Mouse (Mus musculus): ENCODE measurements around the gene Emc9. TPM values are rescaled to one million over a fixed set of nuclear protein-coding genes. Genes with fewer than 3 reads are reported as not detected.

Gene Emc9
- 56.3 and 58.2 TPM in 2 replicates for polyA plus RNA-seq (2012; rRNA removed)

DNA sequence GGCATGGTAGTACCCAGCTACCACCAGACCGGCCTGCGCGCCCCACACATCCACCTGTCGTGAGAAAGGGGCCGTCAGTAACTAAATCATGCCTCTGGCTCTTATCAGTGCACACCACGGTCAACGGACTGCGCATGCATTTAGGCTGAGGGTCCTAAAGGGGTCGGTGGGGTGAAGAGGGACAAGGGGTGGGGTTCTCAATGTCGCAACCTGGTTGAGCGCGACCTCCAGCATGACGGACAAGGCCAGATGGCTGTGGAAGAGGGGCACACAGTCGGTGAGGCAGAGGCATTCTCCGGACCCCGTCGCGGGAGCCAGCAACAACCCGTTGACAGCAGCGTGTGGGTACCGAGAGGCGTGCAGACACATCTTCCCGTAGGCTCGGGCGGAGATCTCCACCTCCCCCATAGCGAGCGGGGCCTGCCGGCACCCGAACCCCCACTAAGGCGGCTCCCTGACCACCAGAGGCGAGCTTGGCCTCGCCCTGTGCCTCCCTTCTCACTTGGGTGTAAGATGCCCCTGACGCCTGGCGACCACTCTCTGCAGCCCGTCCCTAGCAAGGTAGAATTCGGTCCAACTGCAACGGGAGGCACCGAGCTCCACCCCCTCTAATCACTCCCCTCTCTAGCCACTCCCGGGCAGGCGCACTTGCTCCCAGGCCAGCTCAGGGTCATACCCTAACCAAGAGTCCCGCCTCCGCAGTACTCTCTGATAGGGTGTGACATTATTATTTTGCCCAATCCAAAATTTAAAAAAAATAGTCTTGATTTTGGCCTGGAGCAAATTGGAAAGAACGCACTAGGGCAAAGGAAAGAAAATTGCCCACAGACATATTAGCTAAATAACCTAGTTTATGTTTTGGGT lies at the start of gene Emc9:
Emc9 (minus strand) TSS at position 601 of the 864 bp plus-strand sequence.
- DNase-seq (ENCODE audit: extremely low spot score in 1 of 2, low spot score in 1 of 2): peak in 1 of 2 experiments; percentile 71

DNA sequence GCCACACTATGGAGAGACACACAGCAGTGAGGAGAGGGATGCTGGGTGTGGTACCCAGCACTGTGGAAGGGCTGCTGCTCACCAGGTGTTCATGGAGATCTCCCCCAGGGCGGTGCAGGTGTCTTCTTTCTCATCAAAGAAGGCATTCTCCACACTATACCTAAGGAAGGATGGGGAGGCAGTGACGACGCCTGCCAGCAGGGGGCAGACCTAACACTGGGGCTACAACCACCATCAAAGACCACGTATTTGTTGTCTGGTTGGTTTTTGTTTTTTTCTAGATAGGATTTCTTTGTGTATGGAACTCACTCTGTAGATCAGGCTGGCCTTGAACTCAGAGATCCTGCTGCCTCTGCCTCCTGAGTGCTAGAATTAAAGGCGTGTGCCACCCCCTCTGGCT lies 44.2 kb upstream of the Emc9 start:
- peak in 1 of 2 experiments; percentile 54 for DNase-seq (ENCODE audit: extremely low spot score in 1 of 2, low spot score in 1 of 2)

DNA sequence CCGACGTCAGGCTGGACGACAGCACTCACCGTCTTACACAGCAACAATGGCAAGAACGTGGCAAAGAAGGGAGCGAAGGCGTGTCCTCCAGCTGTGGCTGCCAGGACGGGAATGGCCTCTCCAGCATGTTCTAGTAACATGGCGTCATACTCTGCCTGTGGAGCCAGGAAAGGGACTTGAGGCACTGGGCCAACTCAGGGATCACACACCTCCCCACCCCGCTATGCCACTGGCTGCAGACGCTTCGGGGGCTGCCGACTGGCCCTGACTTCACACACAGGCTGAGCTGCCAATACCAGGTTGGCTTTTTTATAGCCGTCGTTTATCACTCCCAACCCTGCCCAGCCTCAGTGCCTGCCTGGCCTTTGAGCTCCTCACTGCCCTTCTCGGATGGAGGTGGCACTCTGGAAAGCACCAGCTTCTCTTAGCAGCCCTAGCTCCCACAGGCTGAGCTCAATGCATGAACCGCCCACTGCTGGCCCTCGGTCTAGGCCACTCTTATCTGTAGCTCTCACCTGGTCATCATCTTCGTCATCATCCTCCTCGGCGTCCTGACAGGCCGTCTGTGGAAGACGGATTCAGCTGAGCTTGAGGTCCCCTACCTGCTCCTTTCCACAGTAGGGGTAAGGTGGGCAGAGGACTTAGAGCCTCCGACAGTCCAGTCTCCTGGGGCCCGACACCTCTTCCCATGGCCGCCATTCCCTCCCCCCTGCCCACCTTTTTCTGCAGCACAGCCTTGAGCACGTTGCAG lies 43.1 kb upstream of the Emc9 start:
- no peak for DNase-seq (ENCODE audit: extremely low spot score in 1 of 2, low spot score in 1 of 2)

DNA sequence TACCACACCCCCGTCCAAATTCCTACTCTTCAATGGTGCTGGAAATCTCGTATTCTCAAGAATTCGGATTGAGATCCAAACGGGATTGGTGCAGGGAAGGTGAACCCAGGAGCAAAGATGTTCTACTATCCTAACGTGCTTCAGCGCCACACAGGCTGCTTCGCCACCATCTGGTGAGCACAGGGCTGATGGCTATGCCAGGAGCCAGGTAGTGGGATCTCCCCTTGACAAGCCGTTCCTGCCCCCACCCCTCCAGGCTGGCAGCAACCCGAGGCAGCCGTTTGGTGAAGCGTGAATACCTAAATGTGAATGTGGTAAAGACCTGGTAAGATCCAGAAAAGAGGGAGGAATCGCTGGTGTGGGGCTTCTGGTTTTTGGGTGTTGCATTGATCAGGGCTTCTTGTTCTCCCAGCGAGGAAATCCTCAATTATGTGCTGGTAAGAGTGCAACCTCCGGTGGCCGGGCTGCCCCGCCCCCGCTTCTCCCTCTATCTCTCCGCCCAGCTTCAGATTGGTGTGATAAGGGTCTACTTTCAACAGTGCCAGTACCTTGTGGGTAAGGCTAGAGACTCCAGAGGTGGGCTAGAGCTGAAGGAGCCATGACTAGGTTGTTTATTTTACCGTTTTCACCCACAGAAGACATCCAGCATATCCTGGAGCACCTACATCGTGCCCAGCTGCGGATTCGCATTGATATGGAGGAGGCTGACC lies 33.5 kb upstream of the Emc9 start:
- DNase-seq (ENCODE audit: extremely low spot score in 1 of 2, low spot score in 1 of 2): no peak

DNA sequence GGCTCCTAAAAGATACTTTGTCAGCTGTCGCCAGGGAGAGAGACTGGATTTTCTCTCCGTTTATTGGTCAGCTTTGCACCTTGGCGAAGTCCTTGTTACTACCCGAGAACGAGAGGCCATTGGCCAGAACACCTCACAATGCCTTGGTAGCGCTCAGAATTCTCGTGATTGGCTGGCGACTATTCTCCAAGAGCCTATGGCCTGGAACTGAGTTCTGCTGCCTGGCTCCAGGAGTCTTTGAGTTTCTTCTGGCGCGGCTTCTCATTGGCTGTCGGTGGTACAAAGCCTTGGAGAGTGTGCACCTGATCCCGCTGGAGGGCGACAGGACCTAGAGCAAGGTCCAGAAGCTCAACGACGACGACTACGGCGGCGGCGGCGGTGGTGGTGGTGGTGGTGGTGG lies 32.7 kb upstream of the Emc9 start, which contains the start of gene Rec8:
Rec8 (plus strand) TSS at position 216 of the 400 bp plus-strand sequence.
- DNase-seq (ENCODE audit: extremely low spot score in 1 of 2, low spot score in 1 of 2): no peak

DNA sequence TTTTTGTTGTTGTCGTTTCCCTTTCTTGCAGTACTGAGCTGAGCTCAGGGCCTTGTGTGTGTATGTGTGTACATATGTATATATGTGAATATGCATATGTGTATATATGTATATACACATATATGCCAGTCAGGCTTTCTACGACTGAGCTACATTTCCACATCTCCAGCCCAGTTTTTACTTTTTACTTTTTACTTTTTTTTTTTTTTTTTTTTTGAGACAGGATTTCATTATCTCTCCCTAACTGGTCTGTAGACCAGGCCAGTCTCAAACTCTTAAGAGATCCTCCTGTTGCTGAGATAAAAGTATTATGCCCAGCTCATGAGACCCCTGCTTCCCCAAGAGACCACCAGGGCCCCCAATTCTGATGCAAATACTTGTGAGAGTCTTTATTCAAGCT lies 31.7 kb upstream of the Emc9 start:
- DNase-seq (ENCODE audit: extremely low spot score in 1 of 2, low spot score in 1 of 2): no peak

DNA sequence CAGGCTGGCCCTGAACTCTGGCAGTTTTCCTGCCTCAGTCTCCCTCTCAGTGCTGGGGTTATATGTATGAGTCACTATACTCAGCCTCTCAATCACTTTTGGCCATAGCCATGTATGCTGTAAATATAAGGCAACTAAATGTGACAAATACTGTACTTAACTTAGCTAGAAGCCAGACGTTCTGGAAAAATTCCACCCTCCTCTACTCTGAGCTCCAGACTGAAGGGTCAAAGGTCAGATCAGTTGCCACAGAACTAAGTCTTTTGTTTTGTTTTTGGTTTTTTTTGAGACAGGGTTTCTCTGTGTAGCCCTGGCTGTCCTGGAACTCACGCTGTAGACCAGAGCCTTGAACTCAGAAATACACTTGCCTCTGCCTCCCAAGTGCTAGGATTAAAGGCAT lies 30.8 kb upstream of the Emc9 start:
- no peak for DNase-seq (ENCODE audit: extremely low spot score in 1 of 2, low spot score in 1 of 2)

DNA sequence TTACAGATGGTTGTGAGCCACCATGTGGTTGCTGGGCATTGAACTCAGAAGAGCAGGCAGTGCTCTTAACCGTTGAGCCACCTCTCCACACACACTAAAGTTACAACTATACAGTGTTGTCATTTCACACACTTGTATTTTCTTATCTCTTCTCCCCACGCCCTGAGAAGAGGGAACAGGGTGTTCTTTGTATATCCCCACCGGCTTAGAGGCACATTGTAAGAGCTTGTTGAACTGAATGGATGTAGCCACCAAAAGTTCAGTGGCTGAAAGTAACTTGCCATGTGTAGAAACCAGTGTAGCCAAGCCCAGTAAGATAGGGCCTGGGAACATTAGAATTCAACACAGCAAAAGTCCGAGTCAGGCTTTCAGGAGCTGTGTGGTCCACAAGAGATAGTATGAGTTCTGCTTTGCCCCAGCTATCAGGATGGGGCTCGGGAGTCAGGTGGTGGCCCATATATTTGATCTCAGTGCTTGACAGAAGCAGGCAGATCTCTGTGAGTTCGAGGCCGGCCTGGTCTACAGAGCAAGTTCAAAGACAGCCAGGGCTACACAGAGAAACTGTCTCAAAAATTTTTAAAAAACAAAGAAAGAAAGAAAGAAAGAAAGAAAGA lies 29.6 kb upstream of the Emc9 start:
- no peak for DNase-seq (ENCODE audit: extremely low spot score in 1 of 2, low spot score in 1 of 2)

DNA sequence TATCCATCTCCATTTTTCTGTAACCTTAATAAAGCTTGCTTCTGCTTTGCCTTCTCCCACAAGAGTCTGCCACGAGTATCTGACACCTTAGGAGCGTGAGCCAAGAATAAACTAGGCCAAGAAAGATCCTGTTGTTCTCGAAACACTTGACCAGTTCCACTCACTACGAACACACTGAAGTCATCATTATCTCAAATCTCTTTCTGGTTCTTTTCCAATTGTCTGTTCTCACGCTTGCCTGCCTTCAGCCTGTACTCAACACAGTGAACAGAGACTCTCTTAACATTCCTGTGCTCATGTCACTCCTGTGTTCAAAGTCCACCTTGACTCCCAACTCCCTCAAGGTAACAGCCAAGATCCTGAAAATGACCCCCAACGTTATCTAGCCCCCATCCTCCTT lies 28.2 kb upstream of the Emc9 start:
- no peak for DNase-seq (ENCODE audit: extremely low spot score in 1 of 2, low spot score in 1 of 2)

DNA sequence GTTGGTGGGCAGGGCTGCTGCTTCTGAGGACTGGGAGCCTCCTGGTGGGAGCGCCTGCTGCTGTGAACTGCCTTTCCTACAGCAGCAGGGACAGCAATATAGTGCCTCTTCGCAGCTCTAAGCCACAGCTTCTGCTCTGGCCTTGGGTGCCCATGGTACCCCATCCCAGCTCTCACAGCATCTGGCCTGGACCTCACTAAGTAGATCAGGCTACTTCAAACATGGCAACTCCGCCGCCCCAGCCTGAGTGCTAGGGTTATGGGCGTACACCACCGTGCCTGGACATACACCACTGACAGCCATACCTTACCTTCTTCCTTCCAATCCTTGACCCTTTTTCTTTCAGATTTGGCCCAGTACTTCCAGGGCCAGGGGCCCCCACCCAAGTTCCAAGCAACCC lies 23.2 kb upstream of the Emc9 start:
- no peak for DNase-seq (ENCODE audit: extremely low spot score in 1 of 2, low spot score in 1 of 2)

DNA sequence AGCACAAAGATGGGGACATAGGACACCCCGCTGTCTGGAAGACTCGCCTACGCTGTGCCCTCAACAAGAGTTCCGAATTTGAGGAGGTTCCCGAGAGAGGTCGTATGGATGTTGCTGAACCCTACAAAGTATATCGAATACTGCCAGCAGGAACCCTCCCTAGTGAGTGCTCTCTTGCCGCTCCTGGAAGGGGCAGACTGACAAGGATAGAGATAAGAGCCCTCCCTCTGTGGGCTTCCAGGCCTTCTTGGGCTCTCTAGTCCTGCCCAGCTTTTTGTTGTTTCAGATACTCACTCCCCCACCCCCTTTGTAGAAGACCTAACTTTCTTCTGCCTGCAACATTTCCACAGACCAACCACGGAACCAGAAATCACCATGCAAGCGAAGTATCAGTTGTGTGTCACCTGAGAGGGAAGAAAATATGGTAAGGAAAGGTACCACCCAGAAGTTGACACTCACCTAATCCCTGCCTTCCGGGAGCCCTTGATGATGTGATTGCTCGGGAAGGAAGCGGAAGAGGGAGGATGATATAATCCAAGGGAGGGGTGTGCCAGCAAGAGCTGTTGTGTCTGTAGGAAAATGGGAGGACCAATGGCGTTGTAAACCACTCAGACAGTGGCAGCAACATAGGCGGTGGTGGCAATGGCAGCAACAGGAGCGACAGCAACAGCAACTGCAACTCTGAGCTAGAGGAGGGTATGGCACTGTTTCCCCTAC lies 20.8 kb upstream of the Emc9 start:
- DNase-seq (ENCODE audit: extremely low spot score in 1 of 2, low spot score in 1 of 2): no peak

DNA sequence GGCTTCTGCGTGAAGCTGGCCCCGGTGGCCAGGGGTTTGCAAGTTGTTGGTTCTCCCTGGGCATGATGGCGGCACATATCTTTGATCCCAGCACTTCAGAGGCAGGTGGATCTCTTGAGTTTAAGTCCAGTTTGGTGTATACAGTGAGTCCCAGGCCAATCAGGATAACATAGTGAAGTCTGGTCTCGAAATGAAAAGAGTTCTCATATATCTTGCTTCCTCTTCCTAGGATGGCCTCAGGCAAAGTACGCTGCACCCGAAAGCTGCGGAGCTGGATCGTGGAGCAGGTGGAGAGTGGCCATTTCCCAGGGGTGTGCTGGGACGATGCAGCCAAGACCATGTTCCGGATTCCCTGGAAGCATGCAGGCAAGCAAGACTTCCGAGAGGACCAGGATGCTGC lies 19.7 kb upstream of the Emc9 start:
- DNase-seq (ENCODE audit: extremely low spot score in 1 of 2, low spot score in 1 of 2): no peak

DNA sequence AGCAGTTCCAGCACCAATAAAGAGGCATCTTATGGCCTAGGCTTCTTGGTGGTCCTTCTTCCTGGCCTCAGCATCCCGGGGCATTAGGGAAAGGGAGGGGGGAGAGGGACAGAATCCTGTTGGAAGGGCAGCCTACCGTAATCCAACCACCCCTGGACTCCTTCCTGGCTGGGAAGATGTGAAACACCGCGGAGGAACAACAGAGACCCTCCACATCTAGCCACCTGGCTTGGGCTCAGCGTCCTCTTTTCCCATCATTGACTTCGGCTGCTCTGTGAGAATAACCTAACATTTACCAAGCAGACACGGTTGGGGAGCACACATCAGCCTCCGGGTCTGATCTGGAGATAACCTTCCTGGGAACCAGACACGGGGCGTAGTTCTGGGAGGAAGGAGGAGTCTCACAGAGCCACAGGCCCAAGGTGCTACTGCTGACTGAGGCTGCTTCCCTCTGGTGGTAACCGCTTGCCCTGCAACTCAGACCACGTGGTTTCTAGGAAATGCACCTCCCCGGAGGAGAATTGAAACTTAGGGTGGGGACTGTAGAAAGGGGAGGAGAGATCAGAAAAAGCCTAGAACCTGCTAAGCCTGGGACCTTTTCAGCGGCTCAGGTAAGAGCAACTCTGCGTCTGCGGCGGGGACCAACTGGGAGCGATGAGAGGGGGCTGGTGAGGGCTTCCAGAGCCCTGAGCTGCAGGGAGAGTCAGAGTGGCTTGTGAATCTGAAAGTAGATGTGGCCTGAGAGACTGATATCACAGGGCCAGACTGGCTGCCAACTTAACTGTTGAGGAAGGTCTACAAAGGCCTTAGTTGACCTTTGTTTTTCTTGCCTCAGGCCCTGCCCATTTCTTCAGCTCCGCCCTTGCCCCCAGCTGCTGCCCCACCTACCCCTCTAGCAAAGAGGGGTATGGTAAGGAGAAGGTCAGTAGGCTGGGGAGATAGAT lies 18.8 kb upstream of the Emc9 start:
- peak; percentile 78 to 90 for DNase-seq (ENCODE audit: extremely low spot score in 1 of 2, low spot score in 1 of 2)

DNA sequence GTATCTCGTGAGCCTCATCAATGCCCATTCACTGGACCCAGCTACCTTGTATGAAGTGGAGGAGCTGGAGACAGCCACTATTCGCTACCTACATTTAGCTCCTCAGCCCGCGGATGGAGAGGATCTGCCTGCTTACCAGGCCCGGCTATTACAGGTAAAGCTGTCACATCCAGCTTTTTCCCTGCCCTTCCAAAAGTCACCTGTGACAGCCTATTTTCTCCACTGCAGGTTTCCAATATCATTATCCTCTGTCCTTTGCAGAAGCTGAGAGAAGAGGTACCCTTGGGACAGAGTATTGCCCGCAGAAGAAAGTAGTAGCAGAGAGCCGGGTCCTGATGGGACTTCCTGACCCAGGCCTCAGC lies 18.1 kb upstream of the Emc9 start, which contains the start of gene Irf9:
Irf9 (plus strand) TSS at position 301 of the 362 bp plus-strand sequence.
- DNase-seq (ENCODE audit: extremely low spot score in 1 of 2, low spot score in 1 of 2): no peak

DNA sequence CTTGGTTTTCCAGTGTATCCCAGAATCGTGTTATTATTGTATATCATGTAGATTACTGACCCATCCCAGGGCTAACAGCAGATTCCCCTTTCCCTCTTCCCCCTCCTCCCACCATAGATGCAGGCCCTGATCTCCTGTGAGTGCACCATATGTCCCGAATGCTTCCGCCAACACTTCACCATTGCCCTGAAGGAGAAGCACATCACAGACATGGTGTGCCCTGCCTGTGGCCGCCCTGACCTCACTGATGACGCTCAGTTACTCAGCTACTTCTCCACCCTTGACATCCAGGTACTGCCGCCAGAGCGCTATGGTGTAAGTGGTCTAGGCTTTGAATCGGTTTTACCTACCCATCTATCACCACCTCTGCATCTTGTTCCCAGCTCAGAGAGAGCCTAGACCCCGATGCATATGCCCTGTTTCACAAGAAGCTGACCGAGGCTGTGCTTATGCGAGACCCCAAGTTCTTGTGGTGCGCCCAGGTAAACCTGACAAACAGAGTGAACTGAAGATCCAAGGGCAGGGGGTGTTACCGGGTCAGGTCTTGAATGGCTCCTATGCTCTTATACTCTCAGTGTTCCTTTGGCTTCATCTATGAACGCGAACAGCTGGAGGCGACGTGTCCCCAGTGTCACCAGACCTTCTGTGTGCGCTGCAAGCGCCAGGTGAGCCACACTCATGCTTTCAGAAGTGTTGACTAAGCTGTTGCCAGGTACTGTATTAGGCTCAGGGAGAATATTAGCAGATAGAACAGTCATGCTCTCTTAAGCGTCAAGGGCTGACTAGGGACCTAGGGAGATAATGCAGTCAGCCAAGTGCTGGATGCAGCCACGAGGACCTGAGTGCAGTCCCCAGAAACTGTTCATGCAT lies 13.7 kb upstream of the Emc9 start:
- no peak for DNase-seq (ENCODE audit: extremely low spot score in 1 of 2, low spot score in 1 of 2)

DNA sequence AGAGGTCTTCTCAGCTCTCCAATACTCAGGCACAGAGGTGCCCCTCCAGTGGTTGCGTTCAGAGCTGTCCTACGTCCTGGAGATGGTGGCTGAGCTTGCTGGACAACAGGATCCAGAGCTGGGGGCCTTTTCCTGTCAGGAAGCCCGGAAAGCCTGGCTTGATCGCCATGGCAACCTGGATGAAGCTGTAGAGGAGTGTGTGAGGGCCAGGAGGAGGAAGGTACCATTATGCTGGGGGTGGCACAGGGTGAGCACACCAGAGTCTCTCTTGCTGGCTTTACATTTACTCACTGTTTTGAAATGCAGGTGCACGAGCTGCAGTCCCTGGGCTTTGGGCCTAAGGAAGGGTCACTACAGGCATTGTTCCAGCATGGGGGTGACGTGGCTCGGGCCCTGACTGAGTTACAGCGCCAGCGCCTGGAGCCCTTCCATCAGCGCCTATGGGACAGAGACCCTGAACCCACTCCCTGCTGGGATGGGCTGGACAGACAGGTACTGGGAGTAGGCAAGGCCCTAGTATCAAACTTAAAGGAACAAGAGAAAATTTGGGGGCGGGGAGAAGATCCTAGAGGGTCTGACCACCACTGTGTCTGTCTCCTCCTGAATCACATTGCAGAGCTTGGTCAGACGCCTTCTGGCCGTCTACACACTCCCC lies 11.1 kb upstream of the Emc9 start:
- no peak for DNase-seq (ENCODE audit: extremely low spot score in 1 of 2, low spot score in 1 of 2)

DNA sequence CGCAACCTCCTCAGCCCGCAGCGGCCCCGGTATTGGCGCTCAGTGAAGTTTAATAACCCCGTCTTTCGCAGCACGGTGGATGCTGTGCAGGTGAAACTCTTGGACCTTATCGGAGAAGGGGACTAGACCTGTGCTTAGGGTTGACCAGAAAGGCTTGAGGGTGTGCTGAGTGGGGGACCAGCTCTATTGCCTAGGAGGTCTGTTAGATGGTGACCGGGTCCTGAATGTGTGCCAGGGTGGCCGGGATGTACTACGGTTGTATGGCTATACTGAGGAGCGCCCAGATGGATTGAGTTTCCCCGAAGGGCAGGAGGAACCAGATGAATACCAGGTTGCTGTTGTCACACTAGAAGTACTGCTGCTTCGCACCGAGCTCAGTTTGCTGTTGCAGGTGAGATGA lies 7.1 kb upstream of the Emc9 start:
- DNase-seq (ENCODE audit: extremely low spot score in 1 of 2, low spot score in 1 of 2): no peak
